In genomic region chr4:43877230-43877629, GRCm38 (mm10) we compare ENCODE assay signal across 27 mouse cellular contexts. TPM values are rescaled to one million over a fixed set of nuclear protein-coding genes. Genes with fewer than 3 reads are reported as not detected.
DNase-seq lines count a peak whose midpoint lies in the region; ATAC-seq and TF ChIP-seq lines count a peak whose summit lies in the region.
"Had no signal": no experiment of that assay in that cellular context is flagged by ENCODE, and none has a peak within 500 bp of the region (broad histone marks: within the 10 kb centered on the region; RNA-seq: fewer than 3 reads in every experiment).

No protein-coding gene starts in this region.

- H3K27me3 ChIP-seq in hindbrain, embryonic 10.5 days (ENCODE audit: insufficient read depth, poor library complexity, severe bottlenecking): peaks cover 3% of the 10 kb centered on the region; the same call in 1 of the 2 replicates
- no peaks in the 10 kb centered on the region for H3K27me3 ChIP-seq in hindbrain, embryonic 16.5 days (replicated peaks; ENCODE audit: control insufficient read depth, insufficient read depth, low read length)
- no peaks in the 10 kb centered on the region for H3K27me3 ChIP-seq in liver, adult 2 months (ENCODE audit: control insufficient read depth, insufficient read depth, low read length)
- no peaks in the 10 kb centered on the region for H3K27me3 ChIP-seq in liver, postnatal 0 days (ENCODE audit: insufficient read depth, low read length)
- H3K27me3 ChIP-seq in neural tube, embryonic 12.5 days (replicated peaks): no peaks in the 10 kb centered on the region
- H3K27me3 ChIP-seq: embryonic facial prominence, embryonic 12.5 days; forebrain, embryonic 15.5 days; heart, embryonic 15.5 days had no signal

- peaks cover 40% of the 10 kb centered on the region for H3K4me1 ChIP-seq in hindbrain, embryonic 10.5 days (replicated peaks)
- H3K4me1 ChIP-seq in hindbrain, embryonic 16.5 days (ENCODE audit: control insufficient read depth, insufficient read depth, low read depth, low read length): peaks cover 10% of the 10 kb centered on the region
- H3K4me1 ChIP-seq in liver, adult 2 months (ENCODE audit: control insufficient read depth, insufficient read depth, low read length): peaks cover 2% of the 10 kb centered on the region; the same call in 1 of the 2 replicates
- H3K4me1 ChIP-seq in liver, postnatal 0 days (ENCODE audit: insufficient read depth): peaks cover 10% of the 10 kb centered on the region
- H3K4me1 ChIP-seq in neural tube, embryonic 12.5 days: peaks cover 21% of the 10 kb centered on the region

- no peaks in the 10 kb centered on the region; the same call in 1 of the 2 replicates for H3K79me2 ChIP-seq in liver, adult 2 months (ENCODE audit: control insufficient read depth, insufficient read depth, low read length)

- WGBS in hindbrain, embryonic 10.5 days: 93% methylated on average over 1 of the region's 1 CpGs
- WGBS in hindbrain, embryonic 16.5 days: 91% methylated on average over 1 of the region's 1 CpGs
- WGBS in liver, adult 2 months: 98% methylated on average over 1 of the region's 1 CpGs
- WGBS in liver, postnatal 0 days (ENCODE audit: insufficient replicate concordance): 79% methylated on average over 1 of the region's 1 CpGs
- WGBS in neural tube, embryonic 12.5 days: 98% methylated on average over 1 of the region's 1 CpGs

- H3K4me3 ChIP-seq in hindbrain, embryonic 10.5 days: peak overlapping the region; percentile 4; the same call in 1 of the 2 replicates
- no peak overlapping the region for H3K4me3 ChIP-seq in hindbrain, embryonic 16.5 days (ENCODE audit: low read length)
- no peak overlapping the region for H3K4me3 ChIP-seq in liver, adult 2 months (ENCODE audit: insufficient read depth, low read depth, low read length)
- no peak overlapping the region for H3K4me3 ChIP-seq in liver, postnatal 0 days (ENCODE audit: low read depth, low read length)
- no peak overlapping the region for H3K4me3 ChIP-seq in neural tube, embryonic 12.5 days
- H3K4me3 ChIP-seq: embryonic facial prominence, embryonic 12.5 days; forebrain, embryonic 15.5 days; heart, embryonic 15.5 days had no signal

- no peak for ATAC-seq in hindbrain, embryonic 16.5 days
- no peak for ATAC-seq in liver, postnatal 0 days
- ATAC-seq in neural tube, embryonic 12.5 days (ENCODE audit: low FRiP score, low read depth): no peak
- ATAC-seq: forebrain, embryonic 15.5 days had no signal

- TF ChIP-seq EP300 in liver, postnatal 0 days (IDR thresholded peaks at IDR 0.05; ENCODE audit: low read depth): no peak

- no peak for TF ChIP-seq POLR2A in liver, adult 2 months (IDR thresholded peaks at IDR 0.05; ENCODE audit: extremely low read depth, insufficient read depth, low read length)

- H3K36me3 ChIP-seq in hindbrain, embryonic 10.5 days: no peaks in the 10 kb centered on the region
- no peaks in the 10 kb centered on the region for H3K36me3 ChIP-seq in hindbrain, embryonic 16.5 days (ENCODE audit: control insufficient read depth, insufficient read depth, low read length)
- H3K36me3 ChIP-seq in liver, adult 2 months (ENCODE audit: control insufficient read depth, insufficient read depth, low read length): no peaks in the 10 kb centered on the region
- H3K36me3 ChIP-seq in liver, postnatal 0 days (replicated peaks; ENCODE audit: insufficient read depth, low read length): no peaks in the 10 kb centered on the region
- no peaks in the 10 kb centered on the region for H3K36me3 ChIP-seq in neural tube, embryonic 12.5 days
- H3K36me3 ChIP-seq: embryonic facial prominence, embryonic 12.5 days; forebrain, embryonic 15.5 days; heart, embryonic 10.5 days; heart, embryonic 15.5 days had no signal

- H3K4me2 ChIP-seq in hindbrain, embryonic 16.5 days (ENCODE audit: low read length): no peak overlapping the region
- no peak overlapping the region for H3K4me2 ChIP-seq in liver, postnatal 0 days (ENCODE audit: low read depth, low read length)
- H3K4me2 ChIP-seq in neural tube, embryonic 12.5 days (replicated peaks): peak overlapping the region; percentile 22; the same call in 1 of the 2 replicates
- H3K4me2 ChIP-seq: forebrain, embryonic 15.5 days had no signal

- no peak overlapping the region for H3K9ac ChIP-seq in hindbrain, embryonic 16.5 days (ENCODE audit: low read depth, low read length)
- no peak overlapping the region for H3K9ac ChIP-seq in liver, adult 2 months (ENCODE audit: low read depth, low read length)
- no peak overlapping the region for H3K9ac ChIP-seq in liver, postnatal 0 days (replicated peaks)
- no peak overlapping the region for H3K9ac ChIP-seq in neural tube, embryonic 12.5 days
- H3K9ac ChIP-seq: embryonic facial prominence, embryonic 12.5 days; heart, embryonic 15.5 days had no signal

- peaks cover 4% of the 10 kb centered on the region; the same call in 1 of the 2 replicates for H3K9me3 ChIP-seq in hindbrain, embryonic 10.5 days
- H3K9me3 ChIP-seq in hindbrain, embryonic 16.5 days (ENCODE audit: control insufficient read depth, low read length): no peaks in the 10 kb centered on the region
- H3K9me3 ChIP-seq in liver, postnatal 0 days (ENCODE audit: low read length): no peaks in the 10 kb centered on the region
- H3K9me3 ChIP-seq in neural tube, embryonic 12.5 days: no peaks in the 10 kb centered on the region
- H3K9me3 ChIP-seq: embryonic facial prominence, embryonic 12.5 days; forebrain, embryonic 15.5 days; heart, embryonic 10.5 days; heart, embryonic 15.5 days had no signal

- H3K27ac ChIP-seq in hindbrain, embryonic 10.5 days: no peak overlapping the region
- H3K27ac ChIP-seq in hindbrain, embryonic 16.5 days (ENCODE audit: low read depth, low read length): no peak overlapping the region
- H3K27ac ChIP-seq in liver, adult 2 months (replicated peaks; ENCODE audit: insufficient read depth, low read depth, low read length): no peak overlapping the region
- no peak overlapping the region for H3K27ac ChIP-seq in liver, postnatal 0 days (ENCODE audit: low read depth)
- H3K27ac ChIP-seq in neural tube, embryonic 12.5 days: no peak overlapping the region
- H3K27ac ChIP-seq: forebrain, embryonic 15.5 days had no signal

- TF ChIP-seq CTCF in liver, adult 2 months (IDR thresholded peaks at IDR 0.05; ENCODE audit: low read depth, low read length): no peak
- TF ChIP-seq CTCF in liver, postnatal 0 days (IDR thresholded peaks at IDR 0.05; ENCODE audit: low read depth): no peak

- DNase-seq in hindbrain, embryonic 10.5 days (ENCODE audit: low spot score): no peak
- peak; percentile 7 for DNase-seq in liver, adult 2 months (ENCODE audit: extremely low read depth, low read depth, low spot score)
- DNase-seq in liver, postnatal 0 days: no peak
- no peak for DNase-seq in neural tube, embryonic 10.5 days (ENCODE audit: extremely low spot score, low spot score)
- no peak for DNase-seq in layer of hippocampus, adult 18-20 months (ENCODE audit: low spot score in 2 of 2)
- DNase-seq: adrenal gland, postnatal 10 days; cerebellum, adult 11 months; cerebellum, adult 8-10 months; cerebellum, postnatal 14 days; embryo, embryonic 11 days; gastrocnemius, postnatal 36 days; heart, adult 18-20 months; heart, postnatal 14 days had no signal

RNA-seq across cellular contexts. Expression of gene Reck, which starts 1.9 kb away (rescaled TPM):
- 11.4 and 11.9 TPM in 2 replicates for polyA plus RNA-seq in hindbrain, embryonic 10.5 days (2016; fragmentation: Nextera tagmentation; extraction: Ambion mirVana)
- polyA plus RNA-seq in hindbrain, embryonic 16.5 days (2015; fragmentation: Nextera tagmentation; extraction: Ambion mirVana): 4.9 and 5.4 TPM in 2 replicates
- 1.9 and 2.2 TPM in 2 replicates for total RNA-seq in liver, adult 2 months (2014; rRNA removed)
- 2.4 and 2.6 TPM in 2 replicates for polyA plus RNA-seq in liver, adult 2 months (2012; rRNA removed)
- polyA plus RNA-seq in liver, postnatal 0 days (2015; fragmentation: Nextera tagmentation; extraction: Ambion mirVana): 1.8 and 2.3 TPM in 2 replicates
- 13.6 and 15.1 TPM in 2 replicates for polyA plus RNA-seq in neural tube, embryonic 12.5 days (2016; fragmentation: Nextera tagmentation; extraction: Ambion mirVana)
- 1 to 10 TPM; 6.0 to 6.2 TPM for total RNA-seq in layer of hippocampus, adult 18-20 months (2021)

RNA-seq across cellular contexts. Expression of gene Olfr155, which starts 25.9 kb away (rescaled TPM):
- not detected in 2 replicates for polyA plus RNA-seq in hindbrain, embryonic 10.5 days (2016; fragmentation: Nextera tagmentation; extraction: Ambion mirVana)
- not detected in 2 replicates for polyA plus RNA-seq in hindbrain, embryonic 16.5 days (2015; fragmentation: Nextera tagmentation; extraction: Ambion mirVana)
- not detected in 2 replicates for total RNA-seq in liver, adult 2 months (2014; rRNA removed)
- polyA plus RNA-seq in liver, adult 2 months (2012; rRNA removed): not detected in 2 replicates
- not detected in 2 replicates for polyA plus RNA-seq in liver, postnatal 0 days (2015; fragmentation: Nextera tagmentation; extraction: Ambion mirVana)
- polyA plus RNA-seq in neural tube, embryonic 12.5 days (2016; fragmentation: Nextera tagmentation; extraction: Ambion mirVana): not detected in 2 replicates
- total RNA-seq in layer of hippocampus, adult 18-20 months (2021): not detected
- total RNA-seq: adrenal gland, postnatal 10 days; adrenal gland, postnatal 4 days; common myeloid progenitor, adult 5-6 weeks; gastrocnemius, adult 8-10 months; gastrocnemius, postnatal 36 days; heart, adult 18-20 months; heart, postnatal 14 days; hematopoietic stem cell, adult 5-6 weeks; MEL had no signal
- polyA plus RNA-seq: brain, embryonic 14.5 days; C2C12; forebrain, embryonic 11.5 days; forebrain, embryonic 15.5 days; heart, embryonic 10.5 days; heart, embryonic 15.5 days had no signal

RNA-seq across cellular contexts. Expression of gene Olfr157, which starts 37.2 kb away (rescaled TPM):
- polyA plus RNA-seq in hindbrain, embryonic 10.5 days (2016; fragmentation: Nextera tagmentation; extraction: Ambion mirVana): not detected in 2 replicates
- not detected in 2 replicates for polyA plus RNA-seq in hindbrain, embryonic 16.5 days (2015; fragmentation: Nextera tagmentation; extraction: Ambion mirVana)
- not detected in 2 replicates for total RNA-seq in liver, adult 2 months (2014; rRNA removed)
- not detected in 2 replicates for polyA plus RNA-seq in liver, adult 2 months (2012; rRNA removed)
- polyA plus RNA-seq in liver, postnatal 0 days (2015; fragmentation: Nextera tagmentation; extraction: Ambion mirVana): not detected in 2 replicates
- not detected in 2 replicates for polyA plus RNA-seq in neural tube, embryonic 12.5 days (2016; fragmentation: Nextera tagmentation; extraction: Ambion mirVana)
- total RNA-seq in layer of hippocampus, adult 18-20 months (2021): not detected
- total RNA-seq: adrenal gland, postnatal 10 days; adrenal gland, postnatal 4 days; common myeloid progenitor, adult 5-6 weeks; gastrocnemius, adult 8-10 months; gastrocnemius, postnatal 36 days; heart, adult 18-20 months; heart, postnatal 14 days; hematopoietic stem cell, adult 5-6 weeks; MEL had no signal
- polyA plus RNA-seq: brain, embryonic 14.5 days; C2C12; forebrain, embryonic 11.5 days; forebrain, embryonic 15.5 days; heart, embryonic 10.5 days; heart, embryonic 15.5 days had no signal

RNA-seq across cellular contexts. Expression of gene Olfr156, which starts 53.5 kb away (rescaled TPM):
- polyA plus RNA-seq in hindbrain, embryonic 10.5 days (2016; fragmentation: Nextera tagmentation; extraction: Ambion mirVana): not detected in 2 replicates
- not detected in 2 replicates for polyA plus RNA-seq in hindbrain, embryonic 16.5 days (2015; fragmentation: Nextera tagmentation; extraction: Ambion mirVana)
- not detected in 2 replicates for total RNA-seq in liver, adult 2 months (2014; rRNA removed)
- not detected in 2 replicates for polyA plus RNA-seq in liver, adult 2 months (2012; rRNA removed)
- not detected in 2 replicates for polyA plus RNA-seq in liver, postnatal 0 days (2015; fragmentation: Nextera tagmentation; extraction: Ambion mirVana)
- not detected in 2 replicates for polyA plus RNA-seq in neural tube, embryonic 12.5 days (2016; fragmentation: Nextera tagmentation; extraction: Ambion mirVana)
- total RNA-seq in layer of hippocampus, adult 18-20 months (2021): not detected
- total RNA-seq: adrenal gland, postnatal 10 days; adrenal gland, postnatal 4 days; common myeloid progenitor, adult 5-6 weeks; gastrocnemius, adult 8-10 months; gastrocnemius, postnatal 36 days; heart, adult 18-20 months; heart, postnatal 14 days; hematopoietic stem cell, adult 5-6 weeks; MEL had no signal
- polyA plus RNA-seq: brain, embryonic 14.5 days; C2C12; forebrain, embryonic 11.5 days; forebrain, embryonic 15.5 days; heart, embryonic 10.5 days; heart, embryonic 15.5 days had no signal
